Mouse (Mus musculus) megakaryocyte progenitor cell, adult 5-6 weeks (primary cell): ENCODE measurements at regions not wholly inside any gene's neighbourhood (a gene's known extent, or its start where the extent isn't known, plus 50 kb on each side); places are given as distances from the start of the nearest gene placed in this dataset.

Experiments used
- ATAC-seq: replicated peaks from 2 replicates; pipeline ENCODE4 v1.8.0; 2016; ENCODE audit warnings: mild to moderate bottlenecking, moderate TSS enrichment, inconsistent platforms; ENCODE audit not compliant: poor library complexity

- no peak for ATAC-seq
Observed at GRCm38 (mm10) chr1:194334752-194335719, 283.0 kb upstream of the Plxna2 start.

- ATAC-seq, result no peak
Observed at GRCm38 (mm10) chr1:194332639-194333038, 285.4 kb upstream of the Plxna2 start.

- ATAC-seq, result no peak
Observed at GRCm38 (mm10) chr1:194330471-194330870, 287.5 kb upstream of the Plxna2 start.

GRCm38 (mm10) chr1:194320320-194321036, 297.5 kb upstream of the Plxna2 start:
- no peak for ATAC-seq

DNA sequence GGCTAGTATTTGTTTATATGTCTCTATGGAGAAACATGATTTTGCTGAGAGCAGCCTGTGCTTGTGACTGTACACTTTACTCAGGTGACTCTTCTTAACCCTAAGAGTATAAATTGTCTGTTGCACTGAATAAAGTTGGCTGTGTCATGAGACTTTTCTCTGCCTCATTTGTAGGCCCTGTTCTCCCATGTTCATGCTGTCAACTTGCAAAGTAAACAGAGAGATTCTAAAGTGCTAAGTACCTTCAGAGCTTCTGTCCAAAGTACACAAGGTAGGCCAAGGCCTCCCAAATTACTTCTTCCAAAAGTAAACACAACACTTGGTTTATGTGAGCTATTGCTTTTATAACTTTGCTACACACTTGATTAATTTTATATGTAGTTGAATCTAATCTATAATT, 299.7 kb upstream of the Plxna2 start:
- ATAC-seq, result no peak

DNA sequence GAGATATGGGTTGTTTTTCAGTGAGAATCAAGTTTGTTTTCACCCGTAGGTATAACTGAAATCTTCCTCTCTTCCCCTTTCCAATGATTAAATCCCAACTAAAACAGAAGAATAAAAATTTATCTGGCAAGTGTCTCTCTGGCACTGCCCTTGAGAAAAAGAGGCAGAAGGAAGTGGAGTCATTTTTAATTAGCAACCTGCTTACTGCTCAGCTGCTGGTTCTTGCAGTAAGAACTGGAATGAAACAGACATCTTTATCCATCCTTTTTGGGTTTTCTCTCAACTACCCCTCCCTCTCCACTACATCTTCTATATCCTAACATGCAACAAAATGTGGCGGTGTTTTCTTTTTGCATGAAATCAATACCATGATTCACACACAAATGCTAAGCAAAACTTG, 302.4 kb upstream of the Plxna2 start:
- ATAC-seq, result no peak

DNA sequence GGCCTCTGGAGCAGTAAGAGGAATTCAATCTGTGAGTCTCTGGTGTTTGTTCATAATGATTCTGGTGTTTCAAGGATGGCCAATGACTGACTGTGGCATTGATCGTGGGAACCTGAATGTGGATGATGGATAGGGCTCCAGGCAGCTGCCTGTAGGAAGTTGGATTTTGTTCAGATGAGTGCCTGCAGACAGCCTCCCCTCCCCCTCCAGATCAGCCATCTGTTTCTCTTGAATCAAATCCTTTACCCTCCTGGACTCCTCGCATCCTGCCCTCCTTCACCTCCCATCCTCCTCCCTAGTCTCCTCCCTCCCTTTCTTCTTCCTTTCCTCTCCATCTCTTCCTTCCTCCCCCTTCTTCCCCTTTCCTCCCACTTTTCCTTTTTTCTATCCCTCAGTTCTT, 307.6 kb upstream of the Plxna2 start:
- no peak for ATAC-seq

- ATAC-seq, result no peak
Observed at GRCm38 (mm10) chr1:194308648-194309047, 309.4 kb upstream of the Plxna2 start.

- no peak for ATAC-seq
Observed at GRCm38 (mm10) chr1:194303951-194304350, 314.1 kb upstream of the Plxna2 start.

DNA sequence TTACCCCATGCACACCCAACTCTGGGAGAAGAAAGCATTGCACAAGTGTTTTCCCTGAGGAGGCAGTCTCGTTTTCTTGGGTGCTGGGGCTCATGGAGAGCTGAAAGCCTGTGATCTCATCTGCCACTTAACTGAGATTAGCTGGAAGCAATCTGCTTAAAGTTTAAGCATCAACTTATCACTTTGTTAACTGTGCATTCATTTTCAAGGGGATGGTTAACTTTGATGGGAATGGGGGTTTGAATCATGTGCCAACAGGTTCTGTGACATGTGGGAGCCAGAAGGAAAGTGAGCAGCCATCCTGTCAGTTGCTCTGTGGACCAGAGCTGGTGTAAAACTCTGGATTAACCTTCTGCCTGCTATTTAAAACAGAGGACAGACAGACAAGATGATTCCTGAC, 315.2 kb upstream of the Plxna2 start:
- ATAC-seq, result no peak

- no peak for ATAC-seq
Observed at GRCm38 (mm10) chr1:194281941-194282340, 336.1 kb upstream of the Plxna2 start.

DNA sequence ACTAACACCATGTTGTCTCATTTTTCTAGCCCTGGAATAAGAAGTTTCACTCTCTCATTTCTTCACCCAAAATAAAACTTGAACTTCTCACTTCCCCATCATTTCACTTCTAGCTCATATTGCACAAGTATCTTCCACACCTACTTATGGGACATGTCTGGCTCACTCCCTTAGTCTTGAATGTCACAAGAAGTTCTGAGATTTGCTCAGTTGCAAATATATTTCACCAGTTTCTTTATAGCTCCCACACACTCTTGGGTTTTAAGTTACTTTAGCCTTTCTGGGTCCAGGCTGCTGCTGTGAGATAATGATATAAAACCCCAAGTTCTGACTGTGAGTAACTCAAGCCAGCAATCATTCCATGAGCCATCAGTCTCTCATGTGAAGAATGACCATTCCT, 350.0 kb upstream of the Plxna2 start:
- no peak for ATAC-seq

DNA sequence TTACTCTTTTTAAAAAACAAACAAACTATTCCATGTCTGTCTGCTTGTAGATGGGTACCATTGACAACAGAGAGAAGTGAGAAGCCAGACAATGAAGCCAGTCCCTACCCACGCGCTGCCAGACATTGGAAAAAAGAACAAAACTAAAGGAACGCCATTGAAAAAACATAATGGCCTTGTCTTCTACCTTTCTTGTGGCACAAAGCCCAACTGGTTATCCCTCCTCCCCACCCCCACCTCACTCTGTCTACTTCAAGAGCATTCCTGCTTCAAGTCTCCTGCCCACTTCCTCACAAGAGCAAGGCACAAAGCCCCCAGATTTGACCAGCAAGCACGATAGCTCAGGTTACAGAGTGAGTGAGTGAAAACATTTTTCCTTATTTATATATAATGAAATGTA, 355.6 kb upstream of the Plxna2 start:
- ATAC-seq, result no peak

DNA sequence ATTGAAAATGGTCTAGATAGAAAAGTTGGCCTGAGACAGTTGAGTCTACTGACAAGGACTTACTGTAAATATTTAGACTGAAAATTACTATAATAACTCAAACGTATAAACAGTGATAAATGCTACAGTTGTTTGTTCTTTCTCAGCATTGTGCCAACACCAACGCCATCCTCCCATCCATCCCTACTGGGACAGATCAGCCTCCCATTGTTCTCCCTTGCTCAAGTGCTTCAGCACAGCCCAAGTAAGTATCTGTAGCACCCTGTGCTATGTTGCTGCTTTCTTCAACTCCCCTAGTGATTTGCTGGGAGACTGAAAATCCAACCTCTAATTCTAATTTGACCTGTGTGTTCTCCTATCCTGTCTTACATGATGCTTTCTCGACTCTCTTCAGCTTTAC, 358.1 kb upstream of the Plxna2 start:
- no peak for ATAC-seq

DNA sequence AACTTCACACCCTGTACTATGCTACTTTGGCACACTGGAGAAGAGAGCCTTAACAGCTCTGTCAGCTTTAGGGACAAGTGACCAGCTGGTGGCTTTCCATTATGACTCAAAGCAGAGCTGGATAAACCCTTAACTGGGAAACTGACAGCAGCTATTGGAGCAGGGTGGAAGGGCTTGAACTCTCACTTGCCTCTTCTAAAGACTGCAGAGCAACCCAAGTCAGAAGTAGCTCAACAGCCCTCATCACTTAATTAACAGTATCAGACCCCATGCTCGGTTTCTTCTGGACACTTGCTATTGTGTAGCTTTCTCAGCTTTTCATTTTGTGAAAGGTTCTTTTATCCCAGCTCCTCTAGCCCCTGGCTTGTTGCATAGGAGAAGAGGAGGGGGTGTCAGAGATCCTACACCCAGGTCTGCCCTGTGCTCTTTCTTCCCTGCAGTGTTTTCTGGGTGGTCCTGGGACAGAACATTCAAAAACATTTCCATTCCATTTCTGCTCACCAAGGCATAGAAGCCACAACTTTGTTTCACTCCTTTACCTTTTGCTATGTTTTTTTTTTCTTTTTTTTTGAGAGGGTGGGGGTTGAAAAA, 373.1 kb upstream of the Plxna2 start:
- no peak for ATAC-seq

DNA sequence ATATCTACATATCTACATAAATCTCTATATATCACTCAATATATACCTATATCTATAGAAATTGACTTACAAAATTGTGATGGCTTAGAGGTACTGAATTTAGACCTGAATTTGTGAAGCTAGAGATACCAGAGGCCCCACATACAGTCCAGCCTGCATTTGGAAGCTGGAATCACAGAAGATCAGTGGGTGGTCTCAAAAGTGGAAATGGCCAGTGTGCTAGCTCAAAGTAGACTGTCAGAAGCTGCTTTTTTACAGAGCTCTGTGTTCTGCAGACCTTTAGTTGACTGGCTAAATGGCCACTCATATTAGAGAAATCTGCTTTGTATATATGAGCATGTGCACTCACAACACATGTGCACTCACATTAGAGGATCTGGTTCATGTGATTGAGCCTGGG, 376.9 kb upstream of the Plxna2 start:
- no peak for ATAC-seq

- ATAC-seq, result no peak
Observed at GRCm38 (mm10) chr1:194231206-194231605, 386.8 kb upstream of the Plxna2 start.

DNA sequence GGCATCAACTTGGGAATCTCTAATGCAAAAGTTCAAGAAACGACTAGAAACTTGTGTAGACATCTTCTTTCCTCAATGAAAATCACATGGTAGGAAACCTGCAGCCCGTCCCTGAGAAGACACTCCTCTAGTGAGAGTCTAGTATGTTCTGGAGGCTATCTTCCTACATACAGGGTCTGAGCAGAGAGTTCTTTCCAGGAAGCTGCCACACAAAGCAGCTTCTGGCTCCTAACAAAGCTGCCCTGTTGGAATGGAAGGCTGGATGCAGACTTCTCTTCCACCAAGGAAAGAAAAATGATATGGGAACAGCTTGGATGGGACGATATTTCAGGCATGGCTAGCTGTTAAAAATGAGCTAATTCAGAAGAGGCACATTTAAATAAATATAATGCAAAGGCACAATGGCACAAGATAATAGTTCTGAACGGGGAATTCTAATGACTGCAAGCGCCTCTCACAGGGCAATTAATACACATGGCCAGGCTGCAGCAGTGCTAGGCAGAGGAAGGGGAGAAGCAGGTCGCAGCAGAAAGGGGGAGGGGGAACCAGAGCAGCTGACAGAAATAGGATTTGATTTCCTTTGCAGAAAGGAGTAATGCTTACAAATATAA, 391.4 kb upstream of the Plxna2 start:
- ATAC-seq, result no peak

DNA sequence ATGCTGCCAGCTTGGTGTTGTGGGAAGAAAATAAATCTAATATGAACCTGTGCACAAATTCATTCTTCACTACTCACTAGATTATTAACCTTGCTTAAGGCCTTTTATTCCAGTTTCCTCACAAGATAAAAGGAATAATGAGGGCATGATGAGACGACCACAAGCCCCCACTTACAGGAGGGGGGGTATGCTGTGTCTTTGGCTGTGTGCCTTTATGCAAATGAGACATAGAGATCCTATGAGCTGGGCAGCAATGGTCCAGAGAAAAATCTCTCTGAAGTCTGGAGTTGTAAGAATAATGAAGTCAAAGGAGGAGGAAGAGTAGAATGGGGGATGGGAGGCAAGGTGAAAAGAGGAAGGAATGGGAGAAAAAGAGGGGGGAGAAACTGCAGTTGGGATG, 392.2 kb upstream of the Plxna2 start:
- ATAC-seq, result no peak

DNA sequence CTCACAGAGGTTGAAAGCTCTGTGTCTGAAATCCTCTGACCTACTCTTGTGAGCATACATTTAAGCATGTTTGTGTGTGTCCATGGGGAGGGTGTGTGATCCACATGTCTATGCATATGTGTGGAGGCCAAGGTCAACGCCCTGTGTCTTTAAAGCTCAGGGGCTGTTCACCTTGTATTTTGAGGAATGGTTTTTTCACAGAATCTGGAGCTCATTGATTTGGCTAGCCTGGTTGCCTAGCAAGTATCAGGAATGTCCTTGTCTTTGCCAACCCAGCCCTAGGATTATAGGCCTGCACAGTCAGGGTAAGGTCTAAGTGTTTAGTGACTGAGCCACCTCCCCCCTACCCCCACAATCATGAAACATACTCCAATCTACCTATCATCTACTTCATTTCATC, 394.0 kb upstream of the Plxna2 start:
- ATAC-seq, result no peak

DNA sequence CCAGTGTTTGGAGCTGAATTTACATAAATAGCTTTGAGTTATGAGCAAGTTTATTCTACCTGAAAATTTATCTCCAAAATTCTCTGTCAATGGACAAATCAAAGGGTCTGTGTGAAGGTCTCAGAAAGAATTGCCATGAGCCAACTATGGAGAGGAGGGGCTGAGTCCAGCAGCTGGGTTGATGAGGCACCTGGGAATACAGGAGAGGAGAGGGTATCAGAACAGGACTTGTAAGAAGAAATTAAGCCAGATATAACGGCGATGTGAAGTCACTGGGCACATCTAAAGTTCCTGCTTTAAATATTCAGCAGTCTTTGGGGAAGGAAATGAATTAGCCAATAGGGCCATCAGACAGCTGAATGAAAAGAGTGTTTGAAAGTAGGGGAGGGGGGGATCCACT, 394.4 kb upstream of the Plxna2 start:
- ATAC-seq, result peak; percentile 33; the same call in 1 of the 2 replicates
